Mouse (Mus musculus) monocyte, adult 5-6 weeks (primary cell): ENCODE results near the gene Fyn. TPM values are rescaled to one million over a fixed set of nuclear protein-coding genes. Genes with fewer than 3 reads are reported as not detected.

ENCODE experiments used
- ATAC-seq: fragments of 153-309, 156-312 bp; replicated peaks from 2 replicates; pipeline ENCODE4 v1.8.0; 2017; ENCODE audit warnings: mild to moderate bottlenecking; ENCODE audit not compliant: low TSS enrichment, insufficient number of reproducible peaks, severe bottlenecking, poor library complexity, low FRiP score
- total RNA-seq: library from RNA; stranded (forward); fragments of 200-1000, 200-491, 200-594 nt; gene quantifications from 3 replicates; pipeline ENCODE4 v1.2.3, GENCODE M21; 2017

Fyn gene
- total RNA-seq, 1 experiment from 2014 or later = 255 TPM

DNA sequence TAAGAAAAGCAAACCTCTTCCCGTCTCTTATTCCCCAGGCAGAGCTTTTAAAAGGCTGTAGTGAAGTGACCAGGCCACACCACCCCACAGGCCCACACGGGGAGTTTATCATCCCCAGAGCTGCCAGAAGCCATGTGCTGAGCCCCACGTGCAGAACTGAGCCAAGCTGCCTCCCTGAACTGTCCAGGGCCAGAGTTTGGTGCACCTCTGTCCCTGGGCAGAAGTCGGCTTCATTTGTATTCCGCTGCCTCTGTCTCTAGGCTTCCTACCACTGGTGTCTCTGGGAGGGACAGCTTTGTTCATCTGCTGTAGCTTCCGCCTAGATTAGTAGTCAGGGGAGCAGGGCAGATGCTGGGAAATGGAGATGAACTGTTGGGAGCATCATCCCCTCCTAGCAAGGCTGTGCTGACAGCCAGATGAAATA is 172.8 kb downstream of the Fyn start:
- no peak for ATAC-seq

DNA sequence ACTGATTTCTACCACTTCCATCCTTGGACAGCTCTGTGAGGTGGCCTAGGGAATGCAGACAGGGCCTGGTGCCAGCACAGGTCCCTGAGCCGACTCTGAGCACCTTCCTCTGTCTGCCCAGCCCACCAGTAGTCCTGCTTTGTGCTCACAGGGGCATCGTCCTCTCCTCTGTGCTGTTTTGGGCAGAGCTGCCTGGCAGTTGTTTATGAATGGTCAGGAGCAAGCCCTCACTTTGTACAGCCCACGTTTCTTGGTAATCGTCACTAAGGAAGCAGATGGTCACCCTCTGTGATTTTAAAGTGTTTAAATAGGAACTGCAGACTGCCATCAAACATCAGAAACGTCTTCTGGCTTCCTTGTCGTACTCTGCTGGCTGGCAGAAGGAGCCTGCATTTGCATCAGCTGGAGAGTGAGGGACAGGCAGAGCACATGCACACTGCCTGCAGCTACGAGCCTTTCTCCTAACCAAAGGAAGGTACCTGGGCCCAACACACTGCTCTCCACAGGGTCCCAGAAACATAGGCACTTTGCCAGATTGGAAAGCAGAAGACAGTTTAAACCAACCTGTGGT is 173.4 kb downstream of the Fyn start:
- no peak for ATAC-seq

DNA sequence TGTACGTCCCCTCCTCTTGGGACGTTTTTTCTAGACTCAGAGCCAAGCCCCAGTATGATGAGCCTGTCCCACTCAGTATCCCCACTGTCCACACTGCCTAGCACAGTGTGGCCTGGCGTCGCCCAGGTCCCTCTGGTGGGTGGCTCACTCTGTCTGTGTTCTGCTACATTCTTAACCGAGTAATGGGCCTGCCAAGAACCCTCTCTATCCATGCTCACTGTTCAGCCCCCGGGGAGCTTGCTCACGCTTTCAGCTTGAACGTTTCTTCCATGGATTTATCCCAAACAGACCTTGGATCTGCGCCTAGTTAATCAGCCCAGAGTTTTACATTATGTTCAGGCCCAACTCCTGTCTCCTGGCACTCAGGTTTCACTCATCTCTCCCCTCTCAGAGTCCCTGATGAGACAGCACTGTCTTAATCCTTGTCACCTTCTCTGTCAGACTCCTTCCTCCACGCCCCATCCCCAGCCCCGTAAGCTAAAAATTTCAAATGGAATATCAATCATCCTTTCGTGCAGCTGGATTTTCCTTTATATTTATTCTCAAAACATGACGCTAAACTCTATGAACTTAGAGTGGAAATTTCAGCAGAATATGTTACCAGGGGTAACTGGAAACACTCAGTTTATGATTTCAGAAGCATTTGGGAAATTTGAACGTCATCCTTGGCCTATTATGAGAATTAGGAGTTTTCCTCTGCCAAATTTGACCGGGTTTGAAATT is 174.0 kb downstream of the Fyn start:
- ATAC-seq = no peak

DNA sequence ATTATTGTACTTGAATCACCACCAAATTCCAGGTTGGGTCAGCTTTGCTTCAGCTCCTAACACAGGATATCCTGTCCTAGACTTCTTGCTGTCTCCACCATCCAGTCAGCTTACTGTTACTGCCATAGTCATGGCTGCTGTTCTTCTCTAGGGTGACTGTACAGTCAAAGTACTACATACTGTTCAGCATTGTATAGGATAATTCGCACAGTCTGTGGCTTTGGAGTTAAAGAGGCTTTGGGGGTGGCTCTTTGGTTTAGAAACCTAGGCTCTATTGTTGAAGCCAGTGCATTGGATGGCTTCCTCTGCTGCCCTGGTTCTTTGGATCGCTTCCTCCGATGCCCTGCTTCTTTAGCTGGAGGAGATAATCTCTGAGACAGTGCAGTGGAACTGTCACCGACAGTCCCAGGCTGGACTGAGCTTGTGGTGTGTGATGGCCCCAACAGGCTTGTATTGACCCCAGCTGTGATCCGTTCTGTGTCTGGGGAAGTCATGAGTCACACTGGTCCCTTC is 174.7 kb downstream of the Fyn start:
- ATAC-seq = no peak

DNA sequence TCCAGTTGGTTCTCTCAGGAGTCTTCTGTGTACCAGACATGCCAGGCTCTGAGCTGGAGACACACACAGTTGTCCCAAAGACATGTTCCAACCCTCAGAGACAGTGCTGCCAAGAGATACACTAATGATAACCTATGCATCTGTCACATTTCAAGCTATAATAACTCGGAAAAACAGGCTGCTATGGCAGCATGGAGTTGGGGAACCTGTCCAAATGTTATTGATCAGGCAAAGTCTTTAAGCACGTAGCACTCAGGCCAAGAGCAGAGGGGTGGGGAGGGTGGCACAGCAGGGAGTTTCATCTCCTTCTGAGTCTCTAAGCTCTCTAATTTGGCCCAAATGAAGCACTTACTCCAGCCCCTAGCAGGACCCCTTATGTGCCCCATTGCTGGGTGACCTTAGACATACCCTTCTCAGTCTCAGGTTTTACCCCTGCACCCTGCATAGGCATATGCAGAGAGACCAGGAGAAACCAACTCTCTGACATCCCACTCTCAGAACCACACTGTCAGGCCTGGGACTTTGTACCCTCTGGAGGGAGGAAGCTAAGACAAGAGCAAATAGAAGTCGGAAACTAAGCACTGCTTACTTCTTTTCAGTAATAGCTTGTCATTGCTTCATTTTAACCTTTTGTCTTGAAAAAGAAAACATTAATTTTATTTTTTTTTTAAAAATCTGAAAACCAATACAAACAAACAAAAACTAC is 178.9 kb downstream of the Fyn start:
- ATAC-seq = no peak

DNA sequence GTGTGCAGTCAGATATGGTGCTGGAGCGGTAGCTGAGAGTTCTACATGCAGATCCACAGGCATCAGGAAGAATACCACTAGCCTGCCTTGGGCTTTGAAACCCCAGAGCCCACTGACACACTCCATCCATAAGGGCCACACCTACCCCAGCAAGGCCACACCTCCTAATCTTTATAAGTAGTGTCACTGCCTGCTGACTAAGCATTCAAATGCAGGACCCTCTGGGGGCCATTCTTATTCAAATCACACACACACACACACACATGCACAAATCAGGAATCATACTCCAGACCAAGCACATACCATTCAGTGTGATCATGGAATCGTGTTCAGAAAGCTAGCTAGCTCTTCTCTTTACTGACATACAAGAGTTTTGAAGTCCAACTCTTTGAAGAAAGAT is 182.1 kb downstream of the Fyn start:
- no peak for ATAC-seq

DNA sequence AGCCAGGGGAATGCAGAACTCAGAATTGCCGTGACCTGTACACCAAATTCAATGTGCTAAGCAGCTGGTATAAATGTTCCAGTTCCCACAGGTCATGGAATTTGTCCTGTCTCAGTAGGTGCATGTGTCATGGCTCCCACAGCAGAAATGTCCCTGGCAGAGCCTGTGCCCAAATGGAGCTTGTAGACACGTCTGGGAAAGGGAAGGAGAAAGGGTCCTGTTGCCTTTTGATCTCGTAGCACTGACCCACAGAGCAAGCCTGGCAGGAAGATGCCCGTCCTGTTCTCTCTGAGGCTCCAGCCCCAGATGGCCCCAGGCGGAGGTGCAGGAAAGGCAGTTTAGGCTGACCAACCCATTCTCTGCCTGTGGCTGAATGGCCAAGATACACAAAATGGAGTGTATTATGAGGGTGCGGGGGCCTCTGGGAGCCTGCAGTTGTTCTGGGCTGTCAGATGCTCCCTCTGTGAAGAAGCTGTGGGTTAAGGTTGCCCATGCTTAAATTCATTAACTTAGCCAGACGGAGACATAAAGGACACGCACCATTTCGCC is 183.1 kb downstream of the Fyn start:
- no peak for ATAC-seq

DNA sequence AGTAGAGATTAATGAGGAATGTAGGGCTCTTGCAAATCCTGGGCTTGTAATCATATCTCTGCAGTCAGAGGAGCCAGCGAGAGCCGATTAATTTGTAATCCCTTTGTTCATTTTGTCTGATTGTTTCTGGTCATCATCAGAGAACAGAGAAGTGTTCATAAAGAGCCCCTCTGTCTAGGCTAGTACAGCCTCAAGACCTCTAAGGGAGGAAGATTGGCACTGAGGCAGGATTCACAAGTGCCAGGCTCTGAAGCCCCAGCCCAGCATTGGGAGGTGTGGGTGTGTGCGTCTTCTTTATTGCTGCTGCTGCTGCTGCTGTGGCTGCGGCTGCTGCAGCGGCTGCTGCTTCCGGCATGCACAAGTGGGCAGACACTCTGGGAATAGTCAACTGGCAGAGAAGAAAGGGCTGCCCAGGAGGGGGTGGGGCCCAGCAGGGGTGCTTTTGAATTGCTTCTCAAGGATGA is 183.7 kb downstream of the Fyn start:
- no peak for ATAC-seq

DNA sequence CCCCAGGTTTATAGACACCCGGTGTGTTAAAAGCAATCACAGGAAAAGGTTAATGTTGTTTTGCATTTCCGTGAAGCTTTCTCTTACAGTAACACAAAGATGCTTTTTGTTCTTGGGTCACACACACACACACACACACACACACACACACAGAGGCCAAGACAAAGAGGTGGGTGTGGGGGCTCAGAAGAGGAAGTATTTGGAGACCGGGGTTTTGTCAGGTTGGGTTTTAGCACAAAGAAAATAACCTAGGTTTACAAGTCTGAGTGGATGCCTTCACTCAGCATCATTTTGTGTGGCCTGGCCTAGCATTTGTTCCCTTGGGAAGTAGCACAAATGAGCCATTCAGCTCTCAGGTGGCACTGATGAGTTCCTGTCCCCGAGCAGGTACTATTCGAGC is 184.2 kb downstream of the Fyn start:
- no peak for ATAC-seq

DNA sequence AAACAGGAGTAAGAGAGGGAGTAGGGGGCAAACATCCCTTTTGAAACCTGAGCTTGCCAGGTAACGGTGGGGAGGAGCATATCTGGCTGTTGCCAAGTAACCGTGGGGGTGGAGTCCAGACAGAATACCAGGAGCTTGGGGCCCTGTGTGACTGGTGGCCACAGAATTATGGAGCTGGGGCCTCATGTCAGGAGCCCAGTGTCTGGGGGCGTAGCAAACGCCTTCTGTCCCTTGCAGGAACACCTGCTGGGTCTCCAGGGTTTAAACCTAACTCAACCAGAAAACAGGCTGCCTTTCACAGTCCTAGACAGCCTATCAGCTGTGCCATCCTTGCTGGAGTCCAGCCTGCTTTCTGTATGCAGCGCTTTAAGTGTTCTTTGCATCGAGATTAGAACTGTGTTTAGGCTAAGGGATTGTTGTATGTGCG is 186.6 kb downstream of the Fyn start:
- no peak for ATAC-seq

DNA sequence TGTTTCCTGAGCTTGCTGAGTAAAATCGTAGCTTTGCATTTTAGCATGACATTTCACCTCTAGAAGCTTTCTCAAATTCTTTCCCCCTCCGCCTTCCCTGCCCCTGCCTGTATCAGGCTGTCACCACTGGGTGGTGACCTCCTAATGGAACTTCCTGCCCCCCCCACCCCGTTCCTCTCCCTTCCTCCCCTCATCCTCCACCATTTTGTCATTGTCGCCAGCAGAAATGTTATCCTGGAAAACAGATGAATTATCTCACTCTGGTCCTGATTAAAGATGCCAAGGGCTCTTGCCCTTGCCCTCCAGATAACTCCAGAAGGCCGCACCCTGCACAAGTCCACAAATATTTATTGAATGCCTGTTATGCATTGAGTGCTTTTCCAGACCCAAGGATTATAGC is 187.1 kb downstream of the Fyn start:
- no peak for ATAC-seq

DNA sequence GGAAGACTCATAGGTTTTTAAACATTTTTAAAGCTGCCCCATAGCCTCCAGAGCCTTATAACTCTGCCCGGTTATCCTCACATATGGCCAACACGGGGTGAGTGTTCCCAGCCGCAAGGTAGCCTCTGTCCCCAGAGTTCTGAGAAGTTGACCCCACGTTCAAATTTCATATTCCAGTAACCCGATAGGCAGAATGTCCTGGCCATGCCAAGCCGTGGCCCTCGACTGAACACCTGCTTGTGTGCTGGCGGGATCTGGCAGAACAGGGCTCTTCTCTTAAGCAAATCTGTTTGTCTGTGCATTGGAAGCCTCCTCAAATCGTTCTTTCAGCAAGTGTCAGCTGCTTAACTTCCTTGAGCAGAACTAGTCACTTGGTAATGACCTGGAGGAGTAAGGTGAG is 188.7 kb downstream of the Fyn start:
- no peak for ATAC-seq

DNA sequence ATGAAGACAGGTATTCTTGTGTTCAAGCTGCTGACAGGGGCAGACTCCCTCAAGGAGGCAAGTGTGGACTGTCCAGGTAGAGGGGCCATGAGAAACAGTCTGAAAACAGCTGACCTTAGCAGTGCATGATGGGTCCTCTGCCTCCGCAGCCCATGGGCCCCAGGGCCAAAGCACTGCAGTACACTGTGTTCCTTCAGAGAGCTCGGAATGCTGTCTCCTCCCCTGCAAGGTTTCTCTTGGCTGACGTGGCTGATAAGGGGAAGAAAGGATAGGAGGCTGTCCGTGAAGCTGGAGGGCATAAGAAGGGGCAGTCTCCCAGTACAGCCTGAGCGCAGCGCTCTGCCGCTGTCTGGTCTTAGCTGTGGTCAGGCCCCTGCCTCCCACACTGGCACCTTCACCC is 189.2 kb downstream of the Fyn start:
- no peak for ATAC-seq

DNA sequence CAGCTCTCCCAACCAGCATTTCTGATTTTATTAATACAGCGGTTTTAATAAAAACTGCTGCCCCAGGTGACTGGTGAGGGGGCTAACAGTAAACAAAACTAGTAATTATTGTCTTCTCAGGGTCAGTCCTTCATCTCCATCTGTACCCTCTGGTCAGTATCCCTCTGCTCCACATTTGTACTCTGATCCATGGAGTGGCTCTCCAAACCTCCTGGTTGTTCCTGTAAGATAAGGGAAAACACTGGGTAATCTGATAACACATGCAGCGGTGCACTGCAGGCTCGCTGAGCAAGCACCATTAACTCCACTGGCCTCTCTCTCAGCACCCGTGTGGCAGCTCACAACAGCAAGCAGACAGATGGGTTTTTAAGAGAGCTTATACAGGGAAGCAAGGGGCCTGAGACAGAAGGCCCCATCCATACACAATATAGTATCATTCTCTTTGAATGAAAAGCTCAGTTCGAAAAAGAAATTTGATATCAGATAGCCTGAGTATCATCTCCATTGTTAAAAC is 189.9 kb downstream of the Fyn start:
- ATAC-seq = no peak

DNA sequence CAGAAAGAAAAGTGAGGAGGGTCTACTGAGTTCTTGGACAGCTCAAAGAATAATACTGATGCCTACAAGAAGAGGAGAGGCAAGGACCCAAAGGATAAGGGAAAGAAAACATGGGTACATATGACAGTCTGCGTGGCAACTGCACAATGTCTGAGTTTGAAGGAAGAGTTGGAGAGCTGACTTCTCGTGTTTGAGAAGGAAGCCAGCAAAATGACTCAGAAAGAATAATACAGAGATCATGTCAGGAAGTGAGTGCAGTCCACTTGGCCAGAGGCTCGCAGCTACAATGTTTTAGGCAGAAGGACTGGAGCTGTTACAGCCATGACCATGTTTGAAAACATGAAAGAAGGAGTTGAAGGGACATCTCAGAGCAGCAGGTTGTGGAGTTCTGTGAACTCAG is 190.7 kb downstream of the Fyn start:
- ATAC-seq = no peak

DNA sequence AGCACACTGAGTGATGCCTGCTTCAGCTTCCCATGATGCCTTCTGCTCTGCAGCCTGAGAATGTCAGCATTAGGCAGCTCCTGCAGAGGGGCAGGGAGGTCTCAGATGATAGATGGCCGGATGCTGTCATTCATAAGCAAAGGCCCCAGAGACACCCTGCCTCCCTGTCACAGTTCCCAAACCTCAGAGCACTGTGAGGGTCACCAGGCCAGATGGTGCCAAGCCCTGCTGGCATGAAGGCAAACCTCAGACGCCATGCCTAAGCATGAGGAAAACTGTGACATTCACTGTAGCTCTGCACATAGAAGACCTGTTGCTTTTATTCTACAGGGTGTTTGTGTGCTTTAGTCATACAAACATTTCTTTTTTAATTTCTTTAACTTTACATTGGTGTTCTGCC is 193.7 kb downstream of the Fyn start:
- no peak for ATAC-seq

DNA sequence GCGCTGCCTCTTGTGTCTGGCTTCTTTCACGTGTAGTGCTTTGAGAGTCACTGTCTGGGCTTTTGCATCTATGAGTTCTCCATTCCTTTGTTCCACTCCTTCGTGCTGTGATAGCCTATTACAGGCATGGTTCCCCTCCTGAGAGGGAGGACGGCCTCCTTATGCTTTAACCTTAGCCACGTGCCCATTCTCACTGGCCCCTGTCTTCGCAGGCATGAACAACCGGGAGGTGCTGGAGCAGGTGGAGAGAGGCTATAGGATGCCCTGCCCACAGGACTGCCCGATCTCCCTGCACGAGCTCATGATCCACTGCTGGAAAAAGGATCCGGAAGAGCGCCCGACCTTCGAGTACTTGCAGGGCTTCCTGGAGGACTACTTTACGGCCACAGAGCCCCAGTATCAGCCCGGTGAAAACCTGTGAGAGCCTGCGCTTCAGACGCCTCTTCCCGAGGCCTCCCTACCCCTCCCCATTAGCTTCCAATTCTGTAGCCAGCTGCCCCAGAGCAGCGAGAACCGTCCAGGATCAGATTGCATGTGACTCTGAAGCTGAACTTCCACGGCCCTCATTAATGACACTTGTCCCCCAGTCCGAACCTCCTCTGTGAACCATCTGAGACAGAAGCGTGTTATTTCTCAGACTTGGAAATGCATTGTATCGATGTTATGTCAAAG is 195.0 kb downstream of the Fyn start:
- ATAC-seq = no peak

DNA sequence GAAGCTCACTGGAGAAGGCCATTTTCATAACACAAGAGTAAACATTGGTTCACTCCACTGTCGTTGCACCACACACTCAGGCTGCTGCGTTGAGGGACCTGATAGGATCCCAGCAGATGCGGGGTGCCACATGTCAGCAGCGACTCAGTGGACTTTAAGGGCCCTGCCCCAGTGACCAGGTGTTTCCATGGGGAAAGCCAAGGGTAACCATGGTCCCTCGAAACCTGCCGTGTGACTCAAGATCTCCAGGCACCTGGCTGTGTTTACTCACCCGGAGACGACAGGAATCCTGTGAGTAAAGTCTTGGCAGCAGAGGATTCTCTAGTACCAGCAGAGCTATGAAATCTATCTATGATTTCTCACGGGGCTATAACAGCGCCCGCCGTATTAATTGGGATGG is 198.2 kb downstream of the Fyn start:
- ATAC-seq = no peak

DNA sequence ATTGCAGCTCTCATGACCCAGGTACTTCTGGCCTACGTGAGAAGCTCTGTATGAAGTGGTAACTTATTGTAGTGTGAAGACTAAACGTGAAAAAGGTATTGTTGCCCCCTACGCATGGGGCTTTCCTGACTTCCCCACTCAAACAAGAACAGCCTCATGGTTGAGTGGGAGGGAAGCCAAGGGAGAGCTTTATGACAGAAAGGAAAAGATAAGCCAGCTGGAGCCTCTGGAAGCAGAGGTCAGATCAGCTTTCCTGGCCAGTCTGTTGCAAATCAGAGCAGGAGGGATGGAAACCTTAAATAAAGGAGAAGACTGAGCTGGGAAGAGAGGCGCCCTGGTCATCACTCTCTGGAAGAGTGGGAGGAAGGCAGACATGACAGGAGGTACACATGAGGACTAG is 200.3 kb downstream of the Fyn start:
- no peak for ATAC-seq
